Mouse (Mus musculus) retina, postnatal 7 days (tissue): Measurements from ENCODE around the gene Rhof.
A peak's percentile ranks its signal among the peaks of the same experiment; 100 is the strongest.

Experiments
- DNase-seq: peaks from one replicate; pipeline ENCODE4 v3.0.0-alpha.2; 2012; ENCODE audit warnings: low read depth, low spot score

Gene Rhof

DNA sequence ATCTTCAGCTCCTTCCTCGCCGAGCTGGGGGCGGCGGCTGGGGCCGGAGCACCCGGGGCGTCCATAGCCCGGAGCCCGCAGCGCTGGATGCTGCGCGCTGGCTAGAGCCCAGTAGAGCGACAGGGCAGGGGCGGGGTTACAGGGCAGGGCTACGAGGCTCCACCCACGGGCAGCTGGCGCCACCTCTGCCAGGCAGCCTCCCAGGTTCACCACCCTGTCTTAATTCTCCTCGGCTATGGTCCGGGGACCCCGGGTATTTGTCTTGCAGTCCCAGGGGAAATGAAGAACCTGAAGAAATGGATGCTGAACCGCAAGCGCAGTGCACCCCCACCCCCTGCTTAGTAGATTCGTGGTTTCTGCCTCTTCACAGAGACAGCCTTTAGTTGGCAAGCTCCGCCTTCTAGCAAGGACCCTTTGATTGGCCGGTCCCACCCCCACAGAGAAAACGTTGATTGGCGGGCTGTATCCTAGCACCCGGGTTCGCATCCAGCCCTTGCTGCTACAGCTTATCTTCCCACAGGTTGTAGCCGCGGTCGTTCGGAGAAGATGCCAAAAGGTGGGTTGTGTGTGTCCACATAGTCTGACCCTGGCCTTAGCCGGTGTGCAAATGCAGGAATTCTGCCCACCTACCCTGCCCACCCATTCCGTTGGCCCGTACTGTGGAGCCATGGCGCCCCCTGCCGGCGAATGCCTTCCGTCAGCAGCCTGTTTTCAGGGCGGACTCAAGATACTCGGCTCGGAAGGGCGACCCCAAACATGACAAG lies at the start of gene Rhof:
TSS of gene Rhof (minus strand) at position 385 of the 764 bp plus-strand sequence.
- no peak for DNase-seq

DNA sequence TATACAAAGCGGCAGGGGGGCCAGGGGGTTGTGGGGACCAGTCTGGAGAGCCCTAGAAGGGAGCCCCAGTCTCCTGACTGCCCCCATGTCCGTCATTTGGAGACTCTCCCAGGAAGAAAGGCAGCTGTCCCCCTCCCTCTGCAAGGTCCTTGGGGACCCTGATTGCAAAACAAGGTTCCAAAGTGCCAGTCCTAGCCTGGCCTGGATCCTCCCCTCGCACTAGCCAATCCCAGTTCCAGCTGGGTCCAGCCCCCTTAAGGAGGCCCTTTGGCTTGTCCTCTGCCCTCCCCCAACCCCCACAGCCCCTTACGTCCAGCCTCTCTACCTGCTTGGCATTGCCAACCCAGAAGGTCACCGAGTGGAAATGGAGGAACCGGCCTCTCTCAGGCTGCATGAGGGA lies 49.0 kb upstream of the Rhof start:
- no peak for DNase-seq

DNA sequence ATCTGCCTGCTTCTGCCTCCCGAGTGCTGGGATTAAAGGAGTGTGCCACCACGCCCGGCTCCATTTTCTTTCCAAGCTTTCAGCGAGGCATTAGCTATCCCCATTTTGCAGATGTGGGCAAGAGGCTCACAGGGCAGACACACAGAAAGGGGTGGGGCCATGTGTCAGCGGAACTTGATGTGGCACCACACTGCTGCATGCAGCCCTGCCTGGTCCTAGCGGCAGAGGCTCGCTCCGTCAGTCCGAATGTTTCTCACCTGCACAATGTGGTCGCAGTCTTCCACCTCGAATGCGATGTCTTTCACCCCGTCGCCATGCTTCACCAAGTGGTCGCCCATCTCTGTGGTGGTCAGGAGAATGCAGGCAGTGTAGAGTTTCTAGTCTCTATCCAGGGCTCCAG lies 47.9 kb upstream of the Rhof start:
- DNase-seq: no peak

DNA sequence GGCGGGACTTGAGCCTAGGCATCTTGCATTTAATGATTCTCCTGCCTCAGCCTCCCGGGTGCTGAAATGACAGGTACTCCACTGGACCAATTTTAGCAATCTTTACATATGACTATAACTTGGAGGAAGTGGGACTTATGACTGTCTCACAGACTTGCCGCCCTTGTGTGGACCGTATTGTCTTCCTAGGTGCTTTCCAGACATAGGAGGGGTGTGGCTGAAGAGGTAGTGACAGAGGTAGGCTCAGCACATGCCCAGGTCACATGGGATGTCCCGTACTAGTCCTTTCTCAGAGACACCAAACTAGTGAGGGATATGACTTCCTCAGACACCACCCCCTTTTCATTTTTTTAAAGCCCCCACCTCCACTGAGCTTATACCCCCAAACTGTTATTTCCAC lies 46.3 kb upstream of the Rhof start:
- no peak for DNase-seq

DNA sequence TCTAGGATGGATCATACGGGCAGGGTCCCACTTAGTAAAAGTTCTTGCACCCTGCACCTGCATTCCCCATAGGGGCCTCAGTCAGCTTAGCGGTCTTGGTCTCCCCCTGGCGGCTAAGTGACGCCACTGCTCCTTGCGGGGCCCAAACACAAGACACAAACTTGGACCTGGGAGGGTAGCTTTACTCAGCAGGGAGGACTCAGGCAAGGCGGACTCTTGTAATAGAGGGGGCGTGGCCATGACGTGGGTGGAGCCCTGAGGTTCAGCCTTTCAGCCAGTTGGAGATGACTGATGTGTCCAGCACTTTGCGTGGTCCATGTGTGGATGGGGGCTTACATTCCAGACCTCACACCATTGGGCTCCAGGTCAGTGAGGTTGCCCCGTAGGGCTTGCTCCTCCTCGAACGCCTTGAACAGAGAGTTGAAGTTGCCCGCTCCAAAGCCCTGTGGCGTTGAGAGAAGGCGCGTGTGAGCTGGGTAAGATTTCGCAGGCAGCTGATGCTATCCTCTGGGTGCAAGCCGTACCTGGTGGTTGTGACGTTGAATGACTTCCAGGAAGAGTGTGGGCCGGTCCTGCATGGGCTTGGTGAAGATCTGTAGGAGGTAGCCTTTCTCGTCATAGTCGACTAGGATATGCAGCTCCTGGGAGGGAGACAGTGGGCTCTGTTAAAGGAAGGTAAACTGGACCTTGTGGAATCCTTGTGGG lies 39.3 kb upstream of the Rhof start:
- peak; percentile 62 for DNase-seq

DNA sequence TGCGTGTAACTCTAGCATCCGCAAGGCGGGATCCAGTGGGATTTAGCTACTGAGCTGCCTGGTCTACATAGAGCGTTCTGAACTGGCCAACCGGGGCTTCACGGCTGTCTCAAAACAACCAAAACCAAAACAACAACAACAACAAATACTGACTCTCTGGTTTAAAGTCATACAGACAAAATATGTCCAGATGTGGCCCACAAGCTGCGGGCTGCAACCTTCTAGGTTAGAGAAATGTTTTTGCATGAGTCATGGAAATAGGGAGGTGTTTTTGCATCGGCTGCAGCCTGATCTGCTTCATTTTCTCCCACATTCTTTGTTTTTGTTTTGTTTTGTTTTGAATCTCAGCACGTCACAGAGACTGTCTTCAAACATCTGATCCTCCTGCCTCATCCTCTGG lies 37.9 kb upstream of the Rhof start:
- no peak for DNase-seq

DNA sequence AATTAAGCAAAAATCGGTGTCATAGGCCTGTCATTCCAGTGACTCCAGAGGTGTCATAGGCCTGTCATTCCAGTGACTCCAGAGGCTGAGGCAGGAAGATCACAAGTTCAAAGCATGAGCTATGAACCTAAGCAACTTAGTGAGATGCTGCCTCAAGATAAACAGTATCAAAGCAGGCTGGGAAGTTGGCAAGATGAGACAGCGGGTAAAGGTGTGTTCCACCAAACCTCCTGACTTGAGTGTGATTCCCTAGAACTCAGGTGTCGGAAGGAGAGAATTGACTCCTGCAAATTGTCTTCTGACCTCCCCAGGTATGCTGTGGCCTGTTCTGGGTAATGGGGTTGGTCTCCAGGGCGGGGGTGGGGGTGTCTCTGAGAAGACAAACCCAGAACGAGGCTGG lies 36.8 kb upstream of the Rhof start, which contains the start of gene Psmd9:
TSS of gene Psmd9 (plus strand) at position 130 of the 400 bp plus-strand sequence.
- no peak for DNase-seq

DNA sequence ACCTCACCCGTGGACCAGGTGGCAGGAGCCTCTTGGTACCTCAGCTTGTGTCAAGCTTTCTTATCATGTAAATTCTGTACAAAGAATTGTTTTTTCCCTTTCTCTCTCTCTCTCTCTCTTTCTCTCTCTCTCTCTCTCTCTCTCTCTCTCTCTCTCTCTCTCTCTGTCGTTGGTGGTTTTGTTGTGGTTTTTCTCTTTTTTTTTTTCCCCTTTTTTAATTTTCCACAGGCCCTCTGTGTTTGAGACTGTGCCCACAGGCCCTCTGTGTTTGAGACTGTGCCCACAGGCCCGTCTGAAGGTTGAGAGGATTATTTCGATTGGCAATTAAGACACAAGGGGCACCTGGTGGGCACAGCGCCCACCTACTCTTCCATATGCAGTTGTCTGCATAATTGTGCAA lies 35.1 kb upstream of the Rhof start:
- no peak for DNase-seq

DNA sequence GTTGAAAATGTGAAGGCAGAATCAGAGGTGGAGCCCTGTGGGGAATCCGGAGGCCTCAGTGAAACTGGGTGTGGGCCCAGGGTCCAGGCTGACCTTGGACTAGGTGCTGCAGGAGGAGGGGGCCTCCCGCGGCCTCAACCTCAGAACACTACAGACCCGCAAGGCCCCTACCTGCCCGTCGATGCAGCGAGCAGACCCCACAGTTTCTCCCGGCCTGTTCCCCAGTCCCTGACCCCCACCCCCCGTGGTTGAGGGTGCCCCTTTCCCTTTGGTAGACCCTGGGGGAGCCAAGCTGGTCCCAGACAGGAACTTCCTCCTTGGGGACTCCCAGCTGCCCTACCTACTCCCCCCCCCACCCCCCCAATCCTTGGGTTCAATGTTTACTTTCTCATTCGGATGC lies 33.9 kb upstream of the Rhof start:
- no peak for DNase-seq

DNA sequence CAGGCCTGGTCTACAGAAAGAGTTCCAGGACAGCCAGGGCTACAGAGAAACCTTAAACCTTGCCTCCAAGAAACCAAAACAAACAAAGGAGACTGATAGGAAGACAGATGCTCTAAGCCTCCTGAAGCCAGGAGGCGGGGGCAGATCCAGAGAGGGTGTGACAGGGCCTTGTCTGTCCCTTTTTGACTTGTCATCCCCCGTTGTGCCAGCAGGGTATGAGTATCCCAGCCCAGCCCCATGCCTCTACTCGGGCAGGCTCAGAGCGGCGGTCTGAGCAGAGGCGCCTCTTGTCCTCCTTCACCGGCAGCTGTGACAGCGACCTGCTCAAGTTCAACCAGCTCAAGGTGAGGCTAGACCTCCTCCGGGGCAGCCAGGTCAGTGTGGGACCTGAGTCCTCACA lies 30.4 kb upstream of the Rhof start:
- DNase-seq: no peak

DNA sequence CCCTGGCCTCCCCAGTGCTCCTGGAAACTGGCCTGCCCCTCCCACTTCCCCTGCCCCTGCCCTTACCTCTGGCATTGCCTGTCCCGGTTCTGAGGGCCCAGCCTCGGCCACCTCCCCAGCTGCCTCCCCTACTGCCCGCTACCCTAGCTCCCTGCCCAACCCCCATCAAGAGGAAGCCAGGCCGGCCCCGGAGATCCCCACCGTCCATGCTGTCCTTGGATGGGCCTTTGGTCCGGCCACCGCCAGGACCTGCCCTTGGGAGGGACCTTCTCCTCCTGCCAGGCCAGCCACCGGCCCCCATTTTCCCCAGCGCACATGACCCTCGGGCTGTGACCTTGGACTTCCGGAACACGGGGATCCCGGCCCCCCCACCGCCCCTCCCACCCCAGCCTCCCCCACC lies 27.8 kb upstream of the Rhof start:
- DNase-seq: no peak

DNA sequence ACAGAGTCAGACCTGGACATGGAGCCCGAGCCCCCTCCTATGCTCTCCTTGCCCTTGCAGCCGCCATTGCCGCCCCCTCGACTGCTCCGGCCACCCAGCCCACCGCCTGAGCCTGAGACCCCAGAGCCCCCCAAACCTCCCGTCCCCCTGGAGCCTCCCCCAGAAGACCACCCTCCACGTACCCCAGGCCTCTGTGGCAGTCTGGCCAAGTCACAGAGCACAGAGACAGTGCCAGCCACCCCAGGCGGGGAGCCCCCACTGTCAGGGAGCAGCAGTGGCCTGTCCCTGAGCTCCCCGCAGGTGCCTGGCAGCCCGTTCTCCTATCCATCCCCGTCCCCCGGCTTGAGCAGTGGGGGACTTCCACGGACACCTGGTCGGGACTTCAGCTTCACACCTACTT lies 27.4 kb upstream of the Rhof start:
- DNase-seq: no peak

DNA sequence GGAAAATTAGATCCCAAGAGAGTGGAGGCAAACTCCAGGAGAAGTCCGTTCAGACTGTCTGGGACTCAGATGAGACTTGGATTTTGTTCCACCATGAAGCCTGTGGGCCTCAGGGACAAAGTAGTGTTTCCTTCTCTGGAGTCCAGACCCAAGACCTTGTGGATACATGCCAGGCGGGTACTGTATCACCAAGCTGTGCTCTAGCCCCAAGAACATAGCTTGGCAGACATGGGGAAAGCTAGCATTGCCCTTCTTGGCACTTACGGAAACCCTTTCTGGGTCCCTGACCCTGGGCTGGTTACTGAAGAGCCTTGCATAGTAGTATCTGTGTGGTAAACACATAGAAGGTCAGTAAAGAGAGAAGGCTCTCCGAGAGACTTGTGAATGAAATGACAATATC lies 27.0 kb upstream of the Rhof start:
- DNase-seq: no peak

DNA sequence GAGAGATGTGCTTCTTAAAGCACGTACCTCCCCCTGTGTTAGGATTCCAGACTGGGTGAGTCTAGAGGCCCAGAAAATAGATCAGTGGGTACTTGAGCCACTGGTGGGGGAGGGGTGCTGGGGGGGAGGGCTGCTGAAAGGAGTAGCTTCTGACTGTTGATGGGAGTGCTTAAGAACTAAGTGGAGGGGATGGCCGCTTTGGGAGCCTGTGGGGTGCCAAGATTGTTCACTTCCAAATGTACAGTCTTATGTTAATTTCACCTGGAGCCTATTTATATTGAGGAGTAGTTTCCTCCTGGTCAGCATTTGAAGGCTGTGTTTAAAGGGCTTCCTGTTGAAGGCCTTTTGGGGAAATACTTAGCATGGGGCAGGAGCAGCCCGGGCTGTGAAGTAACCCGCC lies 25.5 kb upstream of the Rhof start:
- DNase-seq: no peak

DNA sequence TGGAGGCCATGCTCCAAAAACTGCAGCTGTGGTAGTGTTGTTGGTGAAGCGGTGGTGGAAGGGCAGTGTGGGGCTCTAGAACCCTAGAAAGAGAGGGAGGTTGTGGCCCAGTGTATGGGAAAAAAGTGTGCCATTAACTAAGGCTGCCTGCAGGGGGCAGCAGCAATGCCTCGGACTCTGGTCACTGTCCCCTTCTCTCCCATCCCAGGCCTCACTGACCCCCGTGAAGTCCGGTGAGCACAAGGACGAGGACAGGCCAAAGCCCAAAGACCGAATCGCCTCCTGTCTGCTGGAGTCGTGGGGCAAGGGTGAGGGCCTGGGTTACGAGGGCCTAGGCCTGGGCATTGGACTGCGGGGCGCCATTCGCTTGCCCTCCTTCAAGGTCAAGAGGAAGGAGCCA lies 24.3 kb upstream of the Rhof start:
- no peak for DNase-seq

DNA sequence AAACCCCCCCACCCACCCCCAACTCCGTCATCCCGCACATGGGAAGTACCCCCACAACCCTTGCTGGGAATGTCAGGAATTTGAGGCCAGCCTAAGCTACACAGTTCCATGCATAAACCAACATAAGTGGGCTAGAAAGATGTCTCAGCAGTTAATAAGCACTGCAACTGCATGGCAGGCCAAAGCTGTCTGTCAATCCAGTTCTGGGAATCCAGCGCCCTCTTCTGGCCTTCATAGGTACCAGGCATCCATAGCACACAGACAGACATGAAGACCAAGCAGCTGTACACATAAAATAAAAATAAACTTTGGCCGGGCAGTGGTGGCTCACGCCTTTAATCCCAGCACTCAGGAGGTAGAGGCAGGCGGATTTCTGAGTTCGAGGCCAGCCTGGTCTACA lies 22.9 kb upstream of the Rhof start:
- DNase-seq: no peak

DNA sequence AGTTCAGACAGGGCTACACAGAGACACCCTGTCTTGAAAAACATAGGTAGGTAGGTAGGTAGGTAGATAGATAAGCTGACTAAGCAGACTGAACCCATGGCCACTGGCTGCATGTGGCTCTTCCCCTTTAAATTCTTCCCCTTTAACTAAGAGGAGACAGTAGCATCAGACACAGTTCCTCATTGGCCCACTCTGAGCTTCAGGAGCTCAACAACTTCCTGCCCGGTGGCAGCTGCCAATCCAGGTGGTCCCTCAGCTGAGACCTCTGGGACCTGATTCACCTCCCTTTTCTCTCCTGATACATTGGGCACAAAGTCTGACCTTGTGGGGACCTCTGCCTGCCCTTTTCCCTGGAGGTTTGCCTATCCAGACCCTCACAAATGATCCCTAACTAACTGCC lies 20.4 kb upstream of the Rhof start:
- no peak for DNase-seq

DNA sequence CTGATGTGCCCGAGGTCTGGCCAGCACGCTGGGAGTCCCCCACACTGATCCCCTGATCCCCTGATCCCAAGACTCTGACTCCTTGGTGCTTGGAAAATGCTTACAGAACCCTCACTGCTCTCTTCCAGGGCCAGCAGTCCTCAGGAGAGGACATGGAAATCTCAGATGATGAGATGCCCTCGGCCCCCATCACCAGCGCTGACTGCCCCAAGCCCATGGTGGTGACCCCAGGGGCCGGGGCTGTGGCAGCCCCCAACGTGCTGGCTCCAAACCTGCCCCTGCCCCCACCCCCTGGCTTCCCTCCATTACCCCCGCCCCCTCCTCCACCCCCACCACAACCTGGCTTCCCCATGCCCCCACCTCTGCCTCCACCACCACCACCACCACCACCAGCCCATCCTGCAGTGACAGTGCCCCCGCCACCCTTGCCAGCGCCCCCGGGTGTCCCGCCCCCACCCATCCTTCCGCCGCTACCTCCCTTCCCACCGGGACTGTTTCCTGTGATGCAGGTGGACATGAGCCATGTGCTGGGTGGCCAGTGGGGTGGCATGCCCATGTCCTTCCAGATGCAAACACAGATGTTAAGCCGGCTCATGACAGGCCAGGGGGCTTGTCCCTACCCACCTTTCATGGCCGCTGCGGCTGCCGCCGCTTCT lies 19.3 kb upstream of the Rhof start:
- DNase-seq: no peak

DNA sequence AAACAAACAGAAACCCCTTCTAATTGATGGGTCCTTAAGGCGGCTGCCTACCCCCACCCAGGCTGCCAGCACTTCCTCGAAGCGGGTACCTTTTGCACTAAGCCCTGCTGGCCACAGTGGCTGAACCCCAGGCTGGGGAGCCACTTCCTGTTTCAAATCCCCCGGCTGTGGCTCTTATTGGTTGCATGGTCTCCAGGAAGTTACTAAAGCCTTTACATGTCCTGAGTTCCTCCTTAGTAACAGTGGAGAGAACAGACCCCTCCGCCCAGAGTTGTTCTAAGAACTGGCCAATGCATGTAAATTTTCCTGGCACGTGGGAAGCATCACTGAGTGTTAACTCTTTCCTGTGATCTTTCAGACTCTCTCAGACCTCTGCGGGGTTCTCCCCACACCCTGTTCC lies 18.6 kb upstream of the Rhof start:
- DNase-seq: no peak

DNA sequence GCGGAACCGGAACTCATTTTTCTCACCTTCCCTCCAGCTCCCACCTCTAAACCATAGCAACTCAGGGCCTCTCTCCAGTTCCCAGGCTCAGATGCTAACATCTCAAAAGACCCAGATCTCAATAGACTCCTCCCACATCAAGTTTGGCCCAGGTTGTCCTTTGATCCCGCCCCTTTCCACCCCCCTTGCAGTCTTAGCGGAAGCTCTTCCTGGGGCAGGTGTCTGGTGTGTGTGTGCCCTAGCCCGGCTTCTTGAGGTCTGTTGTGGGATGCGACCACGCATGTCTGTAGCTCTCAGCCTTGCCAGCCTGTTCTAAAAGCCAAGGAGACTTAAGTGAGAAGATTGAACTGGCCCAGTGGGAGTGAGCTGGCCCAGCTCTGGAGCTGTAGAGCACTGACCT lies 18.1 kb upstream of the Rhof start:
- no peak for DNase-seq

DNA sequence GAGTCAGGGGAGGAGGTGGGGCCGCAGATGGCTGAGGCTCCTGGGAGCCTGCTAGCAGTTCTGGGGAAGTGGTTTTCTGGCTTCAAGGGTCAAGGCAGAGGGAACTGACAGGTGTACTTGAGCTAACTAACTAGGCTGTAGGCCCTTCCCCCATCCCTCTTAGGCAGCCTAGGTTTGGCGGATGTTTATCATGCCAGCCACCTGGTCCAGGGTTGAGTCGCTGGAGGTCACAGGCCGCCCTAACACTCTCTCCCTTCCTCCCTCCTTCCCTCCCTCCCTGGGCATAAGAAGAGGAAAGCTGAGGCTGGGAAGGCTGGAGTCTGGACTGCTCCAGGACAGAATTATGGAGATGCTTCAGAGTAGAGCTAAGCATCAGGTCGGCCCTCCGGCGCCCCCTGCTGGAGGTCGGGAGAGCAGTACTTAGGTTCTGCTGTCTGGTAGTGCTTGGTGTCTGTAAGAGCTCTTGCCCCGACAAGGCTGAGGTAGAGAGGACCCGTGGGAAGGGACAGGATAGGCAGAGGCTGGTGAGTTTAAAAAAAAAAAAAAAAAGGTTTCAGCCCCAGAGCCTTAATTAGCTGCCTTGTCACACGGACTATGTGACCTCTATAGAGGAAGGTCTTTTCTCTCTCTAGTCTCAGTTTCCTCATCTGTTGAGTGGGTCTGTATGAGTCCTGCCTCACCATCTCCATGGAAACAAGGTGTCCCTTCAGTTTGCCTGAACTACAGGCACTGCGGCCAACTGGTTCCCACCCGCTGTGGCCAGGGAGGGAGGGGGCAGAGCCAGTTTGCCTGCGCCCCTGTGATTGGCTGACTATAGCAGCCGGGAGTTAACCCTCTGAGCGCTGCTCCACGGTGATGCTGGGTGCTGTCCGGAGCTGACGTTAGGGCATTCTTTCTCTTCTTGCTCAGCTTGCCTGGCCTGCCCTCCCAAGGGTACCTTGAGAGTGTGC lies 17.2 kb upstream of the Rhof start:
- no peak for DNase-seq
